Mouse (Mus musculus) CD4-positive, CD25-positive, alpha-beta regulatory T cell, adult 2 months (primary cell): ENCODE results near the gene Dcun1d4.
"Not testable (repeated sequence)": the region's sequence is repeated elsewhere in the genome, so short reads cannot be mapped to it uniquely, and the experiment has no call there.

Experiments
- DNase-seq: peaks from one replicate; pipeline ENCODE4 v3.0.0-alpha.2; 2012; ENCODE audit warnings: low read depth, low spot score

Gene Dcun1d4

DNA sequence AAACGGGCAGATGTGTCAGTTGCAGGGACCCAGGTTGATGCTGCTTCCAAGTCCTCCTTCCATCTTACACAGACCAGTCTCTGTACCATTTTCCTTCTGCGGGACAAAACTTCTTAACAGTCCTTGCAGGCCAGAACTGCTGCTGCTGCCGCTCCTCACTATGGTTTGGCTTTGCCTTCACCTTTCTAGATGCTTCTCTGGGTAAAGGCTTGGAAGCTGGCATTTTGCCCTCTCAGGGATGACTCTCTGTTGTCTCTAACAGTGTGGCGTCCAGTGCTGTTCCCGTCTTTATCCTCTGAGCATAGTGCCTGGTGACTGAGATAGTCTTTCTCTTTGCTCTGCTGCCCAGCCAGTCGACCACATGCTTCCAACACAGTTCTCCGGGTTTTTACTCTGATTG is 66.5 kb downstream of the Dcun1d4 start:
- DNase-seq, result no peak

- no peak for DNase-seq
Measured at GRCm38 (mm10) chr5:73548237-73548636, 67.4 kb downstream of the Dcun1d4 start.

DNA sequence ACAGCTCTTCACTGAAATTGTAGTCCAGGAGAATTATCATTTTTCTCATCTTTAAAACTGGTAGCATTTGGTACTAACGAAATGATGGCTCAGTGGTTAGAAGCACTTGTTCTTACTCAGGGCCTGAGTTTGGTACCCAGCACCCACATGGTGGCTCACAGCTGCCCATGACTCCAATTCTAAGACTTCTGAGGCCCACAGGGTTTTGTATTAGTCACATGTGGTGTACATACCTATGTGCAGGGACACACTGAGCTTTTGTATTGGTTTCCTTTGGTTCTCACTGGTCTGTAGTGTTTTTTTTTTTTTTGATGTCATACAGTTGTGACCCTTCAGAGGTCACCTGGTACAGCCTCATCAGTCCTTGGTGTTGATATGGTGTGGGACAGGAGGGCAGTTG is 68.0 kb downstream of the Dcun1d4 start:
- DNase-seq, result no peak

GRCm38 (mm10) chr5:73551836-73552235 is 71.0 kb downstream of the Dcun1d4 start:
- no peak for DNase-seq

- no peak for DNase-seq
Measured at GRCm38 (mm10) chr5:73553903-73554302, 73.1 kb downstream of the Dcun1d4 start.

- no peak for DNase-seq
Measured at GRCm38 (mm10) chr5:73555096-73555852, 74.5 kb downstream of the Dcun1d4 start.

DNA sequence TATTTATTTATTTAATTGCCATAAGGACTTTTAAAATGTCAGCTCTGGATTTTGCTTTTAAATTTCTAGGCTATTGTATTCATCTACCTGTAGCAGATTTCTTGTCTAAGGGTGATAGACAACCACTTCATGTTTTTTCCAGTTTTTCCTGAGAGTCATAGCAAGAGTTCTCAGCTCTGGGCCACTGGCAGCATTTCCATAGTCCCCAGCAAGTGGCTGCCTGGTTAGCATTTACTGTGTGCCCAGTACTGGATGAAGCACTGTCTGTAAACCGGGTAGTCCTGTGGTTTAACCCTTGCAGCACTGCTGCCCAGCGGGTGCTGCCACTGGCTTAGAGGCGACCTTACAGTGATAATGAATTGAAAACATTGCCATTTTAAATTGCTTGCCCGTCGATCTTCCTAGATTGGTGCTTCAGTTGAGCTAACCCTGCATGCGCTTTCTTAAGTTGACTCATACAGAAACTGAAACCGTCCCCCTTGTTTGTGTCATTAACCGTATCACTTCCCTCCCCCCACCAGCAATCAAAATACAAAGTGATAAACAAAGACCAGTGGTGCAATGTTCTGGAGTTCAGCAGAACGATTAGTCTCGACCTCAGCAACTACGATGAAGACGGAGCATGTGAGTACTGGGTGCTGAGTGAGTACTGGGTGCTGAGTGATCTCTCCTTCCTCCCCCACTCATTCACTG is 76.1 kb downstream of the Dcun1d4 start:
- peak; percentile 79 for DNase-seq

DNA sequence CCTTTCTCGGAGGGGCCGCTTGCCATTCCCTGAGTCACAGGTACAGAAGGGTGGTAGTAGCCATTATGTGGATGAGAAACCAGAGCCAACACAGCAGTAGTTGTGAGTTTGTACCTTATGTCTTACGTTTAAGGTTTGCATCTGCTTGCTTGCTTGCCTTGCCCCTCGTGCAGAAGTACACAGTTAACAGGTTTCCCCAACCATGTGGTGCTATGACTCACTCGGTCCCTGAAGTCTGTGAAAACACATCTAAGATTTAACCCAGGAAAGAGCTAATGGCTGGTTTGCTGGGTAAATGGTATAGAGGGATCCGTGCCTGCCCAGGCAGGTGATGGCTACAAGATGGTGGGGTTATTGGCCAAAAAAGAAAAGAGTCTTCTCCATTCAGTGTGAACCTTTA is 78.0 kb downstream of the Dcun1d4 start:
- no peak for DNase-seq

DNA sequence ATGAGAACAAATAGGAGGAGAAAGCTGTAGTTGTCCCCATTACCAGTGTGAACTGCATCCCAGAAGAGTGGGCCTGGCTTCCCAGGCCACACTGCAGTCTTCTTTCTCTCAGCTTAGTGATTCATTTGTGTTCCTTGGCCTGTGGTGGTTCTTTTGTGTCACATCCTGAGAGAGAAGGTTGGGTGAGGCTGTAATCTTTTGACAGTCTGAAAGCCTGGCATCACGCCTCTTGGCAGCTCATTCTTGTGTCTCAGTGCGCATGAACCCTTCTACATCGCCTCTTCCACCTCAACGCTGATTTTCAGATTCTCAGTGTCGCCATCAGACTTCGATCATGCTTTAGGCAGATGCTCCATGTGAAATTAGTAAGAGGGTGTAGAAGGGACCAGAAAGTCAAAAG is 83.2 kb downstream of the Dcun1d4 start:
- DNase-seq, result no peak

GRCm38 (mm10) chr5:73566119-73566518 is 85.3 kb downstream of the Dcun1d4 start:
- DNase-seq, result no peak

DNA sequence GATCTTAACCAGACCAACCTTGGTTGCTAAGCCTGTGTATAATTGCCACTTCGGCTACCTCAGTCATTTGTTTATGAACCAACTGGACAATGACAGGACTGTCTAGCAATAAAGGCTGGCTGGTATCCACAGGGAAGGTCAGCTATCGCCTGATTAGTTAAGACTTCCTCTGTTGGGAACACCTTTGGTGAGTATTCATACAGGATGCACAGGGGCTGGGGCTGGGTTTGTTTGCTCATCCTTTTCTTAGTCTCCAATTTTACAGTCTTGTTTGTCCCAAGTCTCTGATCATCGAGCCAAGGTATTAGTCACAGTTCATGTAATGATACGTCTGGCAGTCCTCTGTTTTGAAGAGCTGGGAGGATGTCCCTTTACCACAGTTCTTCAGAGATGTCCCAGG is 86.1 kb downstream of the Dcun1d4 start:
- no peak for DNase-seq

- no peak for DNase-seq
Measured at GRCm38 (mm10) chr5:73569181-73569580, 88.4 kb downstream of the Dcun1d4 start.

GRCm38 (mm10) chr5:73571395-73572156 is 90.8 kb downstream of the Dcun1d4 start:
- DNase-seq, result no peak

DNA sequence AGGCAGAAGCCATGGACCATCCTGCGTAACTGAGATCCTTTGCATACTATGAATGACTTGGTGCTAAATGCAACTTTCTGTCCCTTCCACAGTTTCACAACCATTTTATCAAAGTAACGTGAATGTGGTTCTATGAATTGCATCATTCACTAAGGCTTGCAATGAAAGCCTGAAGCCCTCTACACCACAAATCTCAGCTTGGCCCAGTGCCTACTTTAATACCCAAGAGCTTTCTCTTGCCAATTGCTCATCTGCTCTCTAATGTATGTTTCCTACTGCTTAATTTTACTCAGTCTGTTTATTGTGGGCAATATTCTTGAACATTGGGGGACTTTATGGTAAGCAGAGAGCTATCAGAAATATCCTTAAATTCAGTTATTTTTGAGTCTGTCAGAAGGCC is 92.0 kb downstream of the Dcun1d4 start:
- no peak for DNase-seq

GRCm38 (mm10) chr5:73573789-73574188 is 93.0 kb downstream of the Dcun1d4 start:
- no peak for DNase-seq

- no peak for DNase-seq
Measured at GRCm38 (mm10) chr5:73574616-73575015, 93.8 kb downstream of the Dcun1d4 start.

DNA sequence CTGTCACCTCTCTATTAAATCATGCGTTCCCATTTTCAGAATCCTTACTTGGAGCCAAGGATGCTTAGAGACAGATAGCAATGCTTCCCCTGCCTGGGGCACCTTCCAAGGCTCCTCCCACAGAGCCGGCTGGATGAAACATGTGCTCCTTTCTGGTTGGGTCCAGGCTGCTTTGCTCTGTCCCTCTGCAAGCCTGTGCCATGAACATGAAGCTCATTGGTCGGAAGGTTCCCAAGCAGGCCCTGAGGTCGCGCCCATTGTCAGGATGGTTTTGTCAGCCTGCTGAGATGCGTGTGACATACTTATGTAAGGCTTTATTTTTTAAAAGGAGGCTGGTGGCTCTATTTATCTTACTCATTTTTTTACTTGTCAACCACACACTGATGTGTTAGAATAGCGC is 95.9 kb downstream of the Dcun1d4 start:
- no peak for DNase-seq

- DNase-seq, result no peak
Measured at GRCm38 (mm10) chr5:73578131-73578530, 97.3 kb downstream of the Dcun1d4 start.

DNA sequence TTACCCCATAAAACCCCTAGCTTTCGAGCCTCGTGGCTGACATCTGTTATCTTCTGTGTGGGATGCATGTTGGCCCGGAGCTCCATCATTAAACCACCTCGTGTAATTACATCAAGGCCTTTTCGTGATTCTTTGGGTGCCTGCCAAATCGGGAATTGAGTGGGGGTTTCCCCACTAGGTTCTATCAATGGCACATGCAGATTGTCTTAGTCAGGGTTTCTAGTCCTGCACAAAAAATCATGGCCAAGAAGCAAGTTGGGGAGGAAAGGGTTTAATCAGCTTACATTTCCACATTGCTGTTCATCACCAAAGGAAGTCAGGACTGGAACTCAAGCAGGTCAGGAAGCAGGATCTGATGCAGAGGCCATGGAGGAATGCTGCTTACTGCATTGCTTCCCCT is 103.2 kb downstream of the Dcun1d4 start:
- DNase-seq, result not testable (repeated sequence)

GRCm38 (mm10) chr5:73585212-73586115 is 104.7 kb downstream of the Dcun1d4 start:
- no peak for DNase-seq

DNA sequence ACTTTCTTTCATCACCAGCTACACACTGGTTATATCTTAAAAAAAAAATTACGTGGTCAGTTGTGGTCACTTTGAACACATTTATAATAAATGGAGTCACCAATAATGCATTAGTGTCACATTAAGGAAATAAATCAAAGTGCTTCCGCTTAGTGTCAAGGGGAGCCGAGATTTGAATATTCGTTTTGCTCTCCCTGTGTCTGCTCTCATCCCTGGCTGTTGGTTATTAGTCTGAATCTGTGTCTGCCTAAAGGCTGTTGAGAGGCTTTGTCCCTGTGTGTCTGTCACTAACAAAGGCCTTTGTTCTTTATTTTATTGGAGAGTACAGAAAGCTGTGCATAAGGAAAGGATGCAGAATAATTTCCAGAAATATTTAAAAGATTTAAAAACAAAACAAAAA is 105.8 kb downstream of the Dcun1d4 start:
- DNase-seq, result no peak
